Mouse (Mus musculus) olfactory bulb, adult 2 months (tissue): ENCODE results near the gene Ppp1r14a. TPM values are rescaled to one million over a fixed set of nuclear protein-coding genes. Genes with fewer than 3 reads are reported as not detected.

Experiments used
- H3K27ac ChIP-seq: fragments of 200-500 bp; 2 replicates; pipeline ENCODE4 v1.5.1; 2012; ENCODE audit warnings: low read depth, low read length; ENCODE audit not compliant: insufficient read depth
- H3K4me1 ChIP-seq: fragments of 200-500 bp; 2 replicates; pipeline ENCODE4 v1.6.1; 2012; ENCODE audit warnings: low read length; ENCODE audit not compliant: control insufficient read depth, insufficient read depth
- H3K4me3 ChIP-seq: fragments of 200-500 bp; 2 replicates; pipeline ENCODE4 v1.5.1; 2012; ENCODE audit warnings: mild to moderate bottlenecking, low read depth, low read length, moderate library complexity; ENCODE audit not compliant: insufficient read depth
- CTCF ChIP-seq: fragments of 200-500 bp; IDR thresholded peaks from 2 replicates; pipeline ENCODE4 v1.5.1; 2012; ENCODE audit warnings: low read depth, mild to moderate bottlenecking, low read length, moderate library complexity; ENCODE audit not compliant: insufficient read depth
- POLR2A ChIP-seq: fragments of 200-500 bp; IDR thresholded peaks from 2 replicates; pipeline ENCODE4 v1.6.1; 2012; ENCODE audit warnings: mild to moderate bottlenecking, low read depth, low read length, moderate library complexity; ENCODE audit not compliant: insufficient read depth
- WGBS: fragments of 180-500 bp; shearing (Covaris S2); methylation state at CpG from one replicate; pipeline ENCODE4 v1.1.7; 2018; 5-methylcytosine and 5-hydroxymethylcytosine counted together
- polyA plus RNA-seq: library from polyadenylated mRNA; stranded (reverse); fragments of >200 nt; gene quantifications from 2 replicates; pipeline ENCODE4 v1.2.4, GENCODE M21; 2012; ENCODE audit warnings: low replicate concordance; ENCODE audit not compliant: missing spikeins, insufficient read depth, insufficient read length

Gene Ppp1r14a
- polyA plus RNA-seq, 1 experiment = not detected

DNA sequence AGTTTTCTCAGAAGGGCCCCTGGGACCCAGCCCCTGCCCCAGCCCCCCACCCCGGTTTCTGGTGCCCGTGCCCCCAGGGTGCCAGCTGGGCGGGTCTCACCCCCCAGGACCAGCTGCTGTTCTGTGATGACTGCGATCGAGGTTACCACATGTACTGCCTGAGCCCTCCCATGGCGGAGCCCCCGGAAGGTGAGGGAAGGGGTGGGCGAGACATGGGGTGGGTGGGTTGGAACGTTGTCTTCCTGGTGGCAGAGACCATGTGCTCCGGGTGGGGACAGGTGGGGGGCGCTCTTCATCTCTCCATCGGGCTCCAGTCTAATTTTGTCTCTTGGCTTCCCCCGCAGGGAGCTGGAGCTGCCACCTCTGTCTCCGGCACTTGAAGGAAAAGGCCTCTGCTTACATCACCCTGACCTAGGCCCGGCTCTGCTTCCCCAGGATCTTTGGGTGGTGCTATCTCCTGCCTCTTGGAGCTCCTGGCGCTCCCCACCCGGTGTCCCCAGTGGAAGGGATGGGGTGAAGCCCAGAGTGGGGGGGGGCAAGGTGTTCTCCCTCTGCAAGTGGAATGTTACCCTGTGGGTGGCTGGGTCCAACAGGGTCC, 27.1 kb downstream of the Ppp1r14a start:
- no peak overlapping the region for H3K4me3 ChIP-seq
- WGBS = 31% methylated on average over 17 of the region's 17 CpGs
- peak overlapping the region; percentile 99 for H3K27ac ChIP-seq
- TF ChIP-seq POLR2A = no peak
- no peak for TF ChIP-seq CTCF
- peaks cover 80% of the 10 kb centered on the region for H3K4me1 ChIP-seq

GRCm38 (mm10) chr7:29316976-29317375, 27.9 kb downstream of the Ppp1r14a start:
- TF ChIP-seq POLR2A = no peak
- TF ChIP-seq CTCF = no peak
- Histone ChIP-seq H3K4me1 (peaks cover 77% of the 10 kb centered on the region), H3K4me3 (peak overlapping the region; percentile 10), H3K27ac (peak overlapping the region; percentile 99)
- WGBS = 2% methylated on average over 10 of the region's 10 CpGs

GRCm38 (mm10) chr7:29317558-29317957, 28.4 kb downstream of the Ppp1r14a start:
- 0% methylated on average over 2 of the region's 2 CpGs for WGBS
- Histone ChIP-seq H3K4me3 (peak overlapping the region; percentile 10), H3K4me1 (peaks cover 76% of the 10 kb centered on the region), H3K27ac (peak overlapping the region; percentile 99)
- no peak for TF ChIP-seq POLR2A
- no peak for TF ChIP-seq CTCF

DNA sequence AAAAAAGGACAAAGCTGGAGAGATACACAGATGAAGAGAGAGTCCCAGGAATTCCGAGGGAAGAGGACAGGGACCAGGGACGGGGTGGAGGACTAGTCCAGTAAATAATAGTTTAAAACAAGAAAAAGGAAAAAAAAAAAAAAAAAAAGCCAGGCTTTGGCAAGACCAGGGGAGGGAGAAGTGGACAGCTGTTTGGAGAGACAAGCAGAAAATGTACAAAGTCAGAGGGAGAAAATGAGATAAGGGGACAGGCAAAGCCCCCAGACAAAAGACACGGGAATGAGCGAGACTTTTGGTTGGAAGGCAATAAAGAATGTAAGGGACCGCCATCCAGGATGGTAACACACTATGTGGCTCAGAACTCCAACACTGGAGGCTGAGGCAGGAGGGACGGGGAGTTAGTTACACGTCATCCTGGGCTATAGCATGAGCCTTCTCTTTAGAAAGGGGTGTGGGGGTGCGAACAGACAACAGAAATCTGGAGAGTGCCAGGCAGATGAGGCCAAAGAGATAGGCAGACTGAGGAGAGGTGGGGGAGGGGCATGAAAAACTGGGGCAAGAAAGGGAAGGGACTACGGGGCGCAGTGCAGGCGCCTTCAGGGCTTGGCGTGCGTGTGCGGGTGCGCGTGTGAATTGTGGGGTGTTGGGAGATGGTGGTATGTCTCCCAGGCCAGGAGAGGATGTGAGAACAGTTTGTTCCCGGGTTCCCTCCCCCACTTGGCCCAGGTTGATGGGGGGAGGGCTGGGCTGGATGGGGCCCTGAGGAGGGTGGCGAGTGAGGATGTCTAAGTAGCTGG, 29.2 kb downstream of the Ppp1r14a start:
- H3K27ac ChIP-seq = peak overlapping the region; percentile 99

DNA sequence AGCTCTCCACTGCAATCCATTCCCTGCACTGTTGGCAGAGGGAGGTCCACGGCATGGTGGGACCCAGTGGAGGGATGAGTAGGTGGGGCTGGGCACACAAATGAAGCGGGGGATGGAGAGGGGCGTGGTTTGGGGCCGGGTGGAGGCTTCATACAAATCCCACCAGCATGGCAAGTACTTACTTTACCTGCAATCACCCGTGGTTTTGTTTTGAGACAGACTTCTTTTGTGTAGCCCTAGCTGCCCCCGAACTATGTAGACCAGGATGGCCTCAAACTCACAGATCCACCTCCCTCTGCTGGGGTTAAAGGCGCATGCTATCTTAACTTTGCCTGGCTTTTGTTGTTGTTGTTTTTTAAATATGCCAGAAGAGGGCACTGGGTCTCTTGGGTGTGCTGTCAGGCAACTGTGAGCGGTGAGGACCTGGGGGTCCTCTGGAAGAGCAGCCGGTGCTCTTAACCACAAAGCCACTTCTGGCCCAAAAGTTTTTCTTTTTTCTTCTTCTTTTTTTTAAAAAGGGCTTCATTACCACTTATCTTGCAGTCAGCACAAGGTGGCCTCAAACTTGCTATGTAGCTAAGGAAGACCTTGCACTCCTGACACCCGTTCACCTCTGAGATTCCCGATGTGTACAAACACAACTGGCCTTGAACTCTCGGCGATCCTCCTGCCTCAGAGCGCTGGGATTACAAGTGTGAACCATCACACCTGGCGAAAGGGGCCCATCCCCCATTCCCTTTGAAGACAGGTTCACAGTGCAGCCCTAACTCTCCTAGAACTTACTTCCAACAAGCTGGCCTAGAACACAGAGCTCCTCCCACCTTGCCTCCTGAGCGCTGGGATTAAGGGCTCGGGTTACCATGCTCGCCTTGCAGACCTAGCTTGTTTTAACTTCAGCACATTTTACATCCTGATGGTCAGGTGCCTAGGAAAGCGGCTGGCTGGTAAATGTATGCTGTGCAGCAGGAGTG, 30.5 kb downstream of the Ppp1r14a start:
- Histone ChIP-seq H3K4me1 (peaks cover 58% of the 10 kb centered on the region), H3K27ac (peak overlapping the region; percentile 99), H3K4me3 (0 out of 2 replicates have a peak overlapping the region, but pooled peaks have one; percentile 4)
- TF ChIP-seq POLR2A (no peak), CTCF (no peak; the same call in 1 of the 2 replicates)
- WGBS = 26% methylated on average over 19 of the region's 19 CpGs

More for the DNA sequence above, 29.2 kb downstream of the Ppp1r14a start:
- Histone ChIP-seq H3K4me3 (peak overlapping the region; percentile 2; the same call in 1 of the 2 replicates), H3K4me1 (peaks cover 69% of the 10 kb centered on the region)
- 5% methylated on average over 18 of the region's 18 CpGs for WGBS
- TF ChIP-seq CTCF = no peak
- TF ChIP-seq POLR2A = no peak

GRCm38 (mm10) chr7:29327087-29327486, 38.0 kb downstream of the Ppp1r14a start:
- WGBS = 53% methylated on average over 6 of the region's 6 CpGs
- H3K4me1 ChIP-seq = peaks cover 14% of the 10 kb centered on the region; the same call in 1 of the 2 replicates
- no peak overlapping the region for H3K27ac ChIP-seq
- no peak overlapping the region for H3K4me3 ChIP-seq
- TF ChIP-seq CTCF (no peak), POLR2A (no peak)

- TF ChIP-seq CTCF = no peak
- no peak for TF ChIP-seq POLR2A
- no peak overlapping the region for H3K27ac ChIP-seq
- WGBS = 70% methylated on average over 16 of the region's 16 CpGs
Observed at GRCm38 (mm10) chr7:29328984-29329383, 39.9 kb downstream of the Ppp1r14a start.

DNA sequence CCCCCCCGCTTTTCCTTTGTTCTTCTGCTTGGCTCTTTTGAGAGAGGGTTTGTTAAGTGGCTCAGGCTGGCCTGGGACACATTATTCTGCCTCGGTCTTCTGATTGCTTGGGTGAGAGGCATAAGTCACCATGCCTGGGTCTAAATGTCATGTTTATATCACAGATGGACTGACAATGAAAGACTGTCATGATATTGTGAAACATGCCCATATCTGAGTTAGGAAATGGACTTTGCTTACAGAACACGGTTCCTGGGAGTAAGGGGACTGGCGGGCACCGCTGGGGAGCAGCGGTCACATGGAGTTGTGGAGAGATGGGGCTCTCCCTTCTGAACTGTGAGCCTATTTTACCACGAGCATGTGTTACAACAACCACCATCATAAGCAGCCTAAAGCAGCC, 45.0 kb downstream of the Ppp1r14a start:
- H3K27ac ChIP-seq = no peak overlapping the region
- H3K4me1 ChIP-seq = peaks cover 13% of the 10 kb centered on the region; the same call in 1 of the 2 replicates
- TF ChIP-seq POLR2A = no peak
- TF ChIP-seq CTCF = no peak
- WGBS = 64% methylated on average over 7 of the region's 7 CpGs
- H3K4me3 ChIP-seq = no peak overlapping the region

More at GRCm38 (mm10) chr7:29328984-29329383, 39.9 kb downstream of the Ppp1r14a start:
- Histone ChIP-seq H3K4me1 (peaks cover 14% of the 10 kb centered on the region; the same call in 1 of the 2 replicates), H3K4me3 (no peak overlapping the region)
